Mouse (Mus musculus) lung, adult 2 months (tissue): ENCODE data around the gene Eno2.

Source experiments
- CTCF ChIP-seq: fragments of 200-500 bp; IDR thresholded peaks from 2 replicates; pipeline ENCODE4 v1.5.1; 2011; ENCODE audit warnings: mild to moderate bottlenecking, low read length, control low read depth; ENCODE audit not compliant: insufficient read depth
- POLR2A ChIP-seq: fragments of 200-500 bp; IDR thresholded peaks from 2 replicates; pipeline ENCODE4 v1.6.1; 2011; ENCODE audit warnings: low read depth, mild to moderate bottlenecking, control low read depth, low read length, borderline replicate concordance; ENCODE audit errors: extremely low read depth

- no peak for TF ChIP-seq CTCF
- TF ChIP-seq POLR2A = no peak
These were observed 42.5 kb upstream of the Eno2 start for GRCm38 (mm10) chr6:124811701-124812560.
